Mouse (Mus musculus) heart, embryonic 14.5 days (tissue): ENCODE results near the gene Gmppa. TPM values are rescaled to one million over a fixed set of nuclear protein-coding genes. Genes with fewer than 3 reads are reported as not detected.

Experiments
- ATAC-seq: fragments of 200-750 bp; cut with Nextera tagmentation; 2 replicates; pipeline ENCODE4 v1.8.0; 2017; ENCODE audit warnings: low read depth, moderate TSS enrichment; ENCODE audit not compliant: insufficient number of reproducible peaks, insufficient read depth, low FRiP score
- H3K27ac ChIP-seq, 2 experiments: fragments of 200-500 bp in 1 of 2; fragments of 300-500 bp in 1 of 2; sonication (generic) in 1 of 2; replicated peaks in 1 of 2; 2 replicates each; pipeline ENCODE4 v1.5.1; 2012 to 2014; ENCODE audit warnings: low read depth in 2 of 2, low read length in 2 of 2, control low read depth in 1 of 2, mild to moderate bottlenecking in 1 of 2, mixed read lengths in 1 of 2; ENCODE audit not compliant: control insufficient read depth in 1 of 2, insufficient read depth in 1 of 2
- H3K27me3 ChIP-seq: fragments of 300-500 bp; sonication (generic); 2 replicates; pipeline ENCODE4 v1.6.1; 2014; ENCODE audit warnings: mild to moderate bottlenecking, low read length, control low read depth; ENCODE audit not compliant: control insufficient read depth, insufficient read depth
- H3K36me3 ChIP-seq: fragments of 300-500 bp; sonication (generic); 2 replicates; pipeline ENCODE4 v1.6.1; 2014; ENCODE audit warnings: mild to moderate bottlenecking, control low read depth, low read length, mixed read lengths; ENCODE audit not compliant: control insufficient read depth, insufficient read depth
- H3K4me1 ChIP-seq, 2 experiments: fragments of 200-500 bp in 1 of 2; fragments of 300-500 bp in 1 of 2; sonication (generic) in 1 of 2; 2 replicates each; pipeline ENCODE4 v1.6.1; 2012 to 2014; ENCODE audit warnings: low read length in 2 of 2, control low read depth in 1 of 2, mixed read lengths in 1 of 2; ENCODE audit not compliant: control insufficient read depth in 2 of 2, insufficient read depth in 2 of 2
- H3K4me2 ChIP-seq: fragments of 300-500 bp; sonication (generic); 2 replicates; pipeline ENCODE4 v1.6.1; 2014; ENCODE audit warnings: mild to moderate bottlenecking, low read length
- H3K4me3 ChIP-seq, 2 experiments: fragments of 200-500 bp in 1 of 2; fragments of 300-500 bp in 1 of 2; sonication (generic) in 1 of 2; 2 replicates each; pipeline ENCODE4 v1.5.1; 2012 to 2014; ENCODE audit warnings: low read length in 2 of 2, mild to moderate bottlenecking in 2 of 2, control low read depth in 1 of 2, low read depth in 1 of 2, moderate library complexity in 1 of 2; ENCODE audit not compliant: control insufficient read depth in 1 of 2, insufficient read depth in 1 of 2
- H3K9ac ChIP-seq: fragments of 300-500 bp; sonication (generic); 2 replicates; pipeline ENCODE4 v1.6.1; 2014; ENCODE audit warnings: mild to moderate bottlenecking, low read length
- H3K9me3 ChIP-seq: fragments of 300-500 bp; sonication (generic); 2 replicates; pipeline ENCODE4 v1.6.1; 2016; ENCODE audit warnings: low read length, control low read depth; ENCODE audit not compliant: control insufficient read depth
- WGBS: fragments of 180-500 bp; shearing (Covaris S2); extraction: QIAGEN DNeasy Blood & Tissue Kit; methylation state at CpG from one replicate; pipeline ENCODE4 v1.1.7; 2014; 5-methylcytosine and 5-hydroxymethylcytosine counted together
- polyA plus RNA-seq: library from polyadenylated mRNA; unstranded; fragments of >200 nt; fragmentation: Nextera tagmentation; extraction: Ambion mirVana; gene quantifications from 2 replicates; pipeline ENCODE4 v1.2.1, GENCODE M21; 2014

Gmppa gene
- polyA plus RNA-seq, 1 experiment from 2014 or later = 71.9 TPM

GRCm38 (mm10) chr1:75456746-75457564 is 21.2 kb downstream of the Gmppa start:
- Histone ChIP-seq H3K27ac (no peak overlapping the region), H3K36me3 (no peaks in the 10 kb centered on the region), H3K9me3 (no peaks in the 10 kb centered on the region), H3K4me3 (no peak overlapping the region), H3K4me1 (peaks cover 11 to 22% of the 10 kb centered on the region in 2 experiments), H3K4me2 (no peak overlapping the region), H3K27me3 (peaks cover 56% of the 10 kb centered on the region), H3K9ac (no peak overlapping the region)
- 14% methylated on average over 14 of the region's 14 CpGs for WGBS
- ATAC-seq = no peak

GRCm38 (mm10) chr1:75457710-75458024 is 21.9 kb downstream of the Gmppa start:
- H3K27me3 ChIP-seq = peaks cover 49% of the 10 kb centered on the region
- 4% methylated on average over 7 of the region's 10 CpGs for WGBS
- peak overlapping the region; percentile 74 for H3K4me2 ChIP-seq
- H3K27ac ChIP-seq = no peak overlapping the region
- no peak overlapping the region for H3K4me3 ChIP-seq
- no peak overlapping the region for H3K9ac ChIP-seq
- no peak for ATAC-seq
- H3K36me3 ChIP-seq = no peaks in the 10 kb centered on the region
- H3K4me1 ChIP-seq = peaks cover 11 to 22% of the 10 kb centered on the region in 2 experiments
- no peaks in the 10 kb centered on the region for H3K9me3 ChIP-seq

- WGBS = 2% methylated on average over 41 of the region's 42 CpGs
- Histone ChIP-seq H3K27ac (peak overlapping the region in 1 of 2 experiments; percentile 42), H3K4me1 (peaks cover 11 to 22% of the 10 kb centered on the region in 2 experiments), H3K4me2 (peak overlapping the region; percentile 74), H3K36me3 (no peaks in the 10 kb centered on the region), H3K9ac (peak overlapping the region; percentile 68), H3K9me3 (no peaks in the 10 kb centered on the region), H3K4me3 (peak overlapping the region; percentile 31 to 40), H3K27me3 (peaks cover 44% of the 10 kb centered on the region)
- ATAC-seq = peak; percentile 51
Observed at GRCm38 (mm10) chr1:75458025-75458788, 22.5 kb downstream of the Gmppa start.

- WGBS = 14% methylated on average over 23 of the region's 23 CpGs
- Histone ChIP-seq H3K4me1 (peaks cover 17 to 27% of the 10 kb centered on the region in 2 experiments), H3K27me3 (peaks cover 37% of the 10 kb centered on the region), H3K4me2 (peak overlapping the region; percentile 74), H3K27ac (peak overlapping the region; percentile 9 to 42; a peak in 3 of 4 replicates), H3K4me3 (peak overlapping the region; percentile 31 to 40), H3K9me3 (no peaks in the 10 kb centered on the region), H3K36me3 (no peaks in the 10 kb centered on the region), H3K9ac (peak overlapping the region; percentile 68)
- ATAC-seq = no peak
Observed at GRCm38 (mm10) chr1:75458789-75459684, 23.3 kb downstream of the Gmppa start.

- peaks cover 29% of the 10 kb centered on the region for H3K27me3 ChIP-seq
- ATAC-seq = no peak
- WGBS = 46% methylated on average over 7 of the region's 7 CpGs
- no peak overlapping the region for H3K9ac ChIP-seq
- no peak overlapping the region for H3K27ac ChIP-seq
- H3K9me3 ChIP-seq = no peaks in the 10 kb centered on the region
- H3K4me2 ChIP-seq = no peak overlapping the region
- no peak overlapping the region for H3K4me3 ChIP-seq
- peaks cover 25 to 35% of the 10 kb centered on the region in 2 experiments for H3K4me1 ChIP-seq
- H3K36me3 ChIP-seq = no peaks in the 10 kb centered on the region
Observed at GRCm38 (mm10) chr1:75460297-75460696, 24.6 kb downstream of the Gmppa start.

GRCm38 (mm10) chr1:75462636-75463035 is 26.9 kb downstream of the Gmppa start:
- no peaks in the 10 kb centered on the region for H3K9me3 ChIP-seq
- no peak overlapping the region for H3K4me2 ChIP-seq
- peaks cover 11% of the 10 kb centered on the region for H3K27me3 ChIP-seq
- H3K27ac ChIP-seq = no peak overlapping the region
- no peak for ATAC-seq
- H3K36me3 ChIP-seq = no peaks in the 10 kb centered on the region
- no peak overlapping the region for H3K4me3 ChIP-seq
- H3K9ac ChIP-seq = no peak overlapping the region
- peaks cover 28 to 37% of the 10 kb centered on the region in 2 experiments for H3K4me1 ChIP-seq
- 58% methylated on average over 1 of the region's 1 CpGs for WGBS

GRCm38 (mm10) chr1:75463652-75464204 is 28.0 kb downstream of the Gmppa start:
- Histone ChIP-seq H3K4me3 (no peak overlapping the region), H3K9me3 (no peaks in the 10 kb centered on the region), H3K27me3 (peaks cover 11% of the 10 kb centered on the region), H3K4me1 (peaks cover 24 to 27% of the 10 kb centered on the region in 2 experiments), H3K4me2 (no peak overlapping the region), H3K9ac (no peak overlapping the region), H3K27ac (no peak overlapping the region), H3K36me3 (no peaks in the 10 kb centered on the region)
- ATAC-seq = no peak
- 45% methylated on average over 5 of the region's 5 CpGs for WGBS
